Mouse (Mus musculus) frontal cortex, postnatal 10 days (tissue): ENCODE data around the gene Ccni.
A peak's percentile ranks its signal among the peaks of the same experiment; 100 is the strongest.

Source experiments
- DNase-seq, 2 experiments: peaks; one replicate each; pipeline ENCODE4 v3.0.0; 2022; ENCODE audit warnings: low spot score in 2 of 2, mixed read lengths in 1 of 2

Gene Ccni

DNA sequence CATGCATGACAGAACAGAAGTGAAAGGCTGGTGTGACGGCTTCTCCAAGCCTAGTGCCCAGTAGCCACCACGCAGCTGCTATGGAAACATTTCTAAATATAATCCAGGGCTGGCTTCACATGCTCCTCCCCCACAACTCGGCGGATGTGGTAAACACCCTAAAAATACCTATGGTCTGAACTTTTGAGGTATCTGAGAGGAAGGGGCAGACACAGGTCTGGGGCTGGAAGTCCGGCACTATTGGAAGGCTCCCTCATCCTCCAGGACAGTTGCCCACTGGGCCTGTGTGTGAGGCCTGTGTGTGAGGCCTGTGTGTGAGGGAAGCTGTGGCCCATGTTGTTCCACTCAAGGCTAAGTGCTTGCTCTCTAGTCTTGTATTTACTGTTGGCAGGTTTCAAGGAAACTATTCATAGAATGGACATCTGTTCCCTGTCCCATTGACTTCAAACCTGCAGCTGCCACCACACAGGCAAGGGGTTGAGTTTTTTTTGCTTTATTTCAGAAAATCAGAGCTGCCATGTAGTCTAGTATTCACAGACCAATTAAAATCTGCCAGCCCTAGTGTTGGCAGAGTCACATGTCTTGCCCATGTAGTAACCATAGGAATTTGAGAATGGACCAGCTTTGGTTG is 69.2 kb downstream of the Ccni start:
- peak in 1 of 2 experiments; percentile 52 for DNase-seq

DNA sequence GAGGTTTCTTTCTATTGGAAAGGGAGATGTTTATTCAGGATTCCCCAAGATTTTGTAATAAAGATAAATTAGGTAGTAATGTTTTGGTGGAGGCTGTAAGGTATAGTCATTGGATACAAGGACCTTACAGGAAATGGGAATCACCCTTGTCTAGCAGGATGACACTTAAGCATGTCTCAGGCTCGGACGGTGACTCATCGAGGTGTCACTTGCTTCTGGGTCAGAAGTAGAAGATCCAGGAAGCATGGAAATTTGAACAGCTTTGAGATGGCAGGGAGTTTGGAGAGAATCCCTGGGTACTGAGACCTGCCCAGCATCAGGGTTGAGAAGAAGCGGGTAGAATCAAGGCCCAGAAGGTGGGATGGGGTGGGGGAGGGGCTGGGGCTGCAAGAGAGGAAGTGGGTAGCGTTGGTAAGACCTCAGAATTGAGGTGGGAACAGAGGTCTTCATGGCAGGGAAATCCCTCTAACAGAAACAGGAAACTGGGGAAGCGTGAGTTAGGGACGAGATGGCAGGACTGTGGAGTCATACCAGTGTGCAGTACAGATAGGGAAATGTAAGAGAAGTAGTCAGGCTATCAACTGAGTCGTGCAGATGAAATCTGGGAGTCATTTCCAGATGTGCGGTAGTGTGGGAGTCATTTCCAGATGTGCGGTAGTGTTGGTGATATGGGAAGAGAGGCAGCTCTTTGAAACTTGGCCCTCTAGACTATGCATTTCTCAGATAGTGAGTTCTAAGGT is 70.8 kb downstream of the Ccni start:
- DNase-seq = no peak

DNA sequence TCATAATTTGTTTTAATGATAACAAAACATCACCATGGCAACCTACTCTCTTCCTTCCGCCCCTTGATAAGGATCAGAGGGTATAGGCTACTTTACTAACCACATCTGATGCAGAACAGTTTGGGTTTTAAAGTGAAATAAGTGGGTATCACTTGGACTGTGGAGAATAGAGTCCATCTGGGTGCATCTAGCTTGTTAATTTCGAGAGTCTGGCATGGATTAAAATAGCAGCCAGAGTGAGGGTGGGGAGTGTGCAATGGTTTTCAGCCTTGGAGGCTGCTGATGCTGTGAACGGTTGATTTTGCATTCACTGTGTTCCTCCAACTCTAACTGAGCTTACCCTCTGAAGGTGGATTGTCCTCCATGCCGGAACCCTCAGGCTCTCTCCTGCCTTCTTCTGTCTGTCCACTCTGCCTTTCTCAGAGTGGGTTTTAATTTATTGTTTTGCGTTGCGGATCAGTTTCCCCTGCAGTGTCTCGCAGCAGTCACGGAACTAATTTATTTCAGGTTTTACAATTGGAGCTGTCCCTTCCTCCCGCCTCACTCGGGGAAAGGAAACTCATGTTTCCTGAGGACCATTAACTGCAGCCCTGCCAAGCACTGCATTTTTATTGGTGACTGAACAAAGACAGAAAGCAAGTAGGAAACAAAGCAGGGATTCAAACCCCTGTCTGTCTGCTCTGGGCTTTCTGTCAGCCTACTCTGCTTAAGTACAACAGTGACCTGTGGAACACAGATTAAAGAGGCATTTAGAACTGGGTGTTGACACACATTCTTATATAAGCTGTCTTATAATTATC is 72.7 kb downstream of the Ccni start:
- DNase-seq = no peak
